Mouse (Mus musculus) kidney, embryonic 15.5 days (tissue): ENCODE measurements around the gene Slc25a47. TPM values are rescaled to one million over a fixed set of nuclear protein-coding genes. Genes with fewer than 3 reads are reported as not detected.

Experiments
- ATAC-seq: fragments of 200-750 bp; cut with Nextera tagmentation; replicated peaks from 2 replicates; pipeline ENCODE4 v1.8.0; 2017; ENCODE audit warnings: moderate TSS enrichment; ENCODE audit not compliant: low FRiP score
- H3K27ac ChIP-seq: fragments of 300-500 bp; sonication (generic); 2 replicates; pipeline ENCODE4 v1.5.1; 2015; ENCODE audit warnings: mild to moderate bottlenecking, inconsistent platforms
- H3K27me3 ChIP-seq: fragments of 300-500 bp; sonication (generic); 2 replicates; pipeline ENCODE4 v1.6.1; 2015; ENCODE audit warnings: inconsistent platforms
- H3K36me3 ChIP-seq: fragments of 300-500 bp; sonication (generic); 2 replicates; pipeline ENCODE4 v1.6.1; 2015; ENCODE audit warnings: inconsistent platforms
- H3K4me1 ChIP-seq: fragments of 300-500 bp; sonication (generic); 2 replicates; pipeline ENCODE4 v1.6.1; 2015; ENCODE audit warnings: inconsistent platforms
- H3K4me2 ChIP-seq: fragments of 300-500 bp; sonication (generic); 2 replicates; pipeline ENCODE4 v1.6.1; 2015; ENCODE audit warnings: moderate library complexity, mild to moderate bottlenecking, inconsistent platforms
- H3K4me3 ChIP-seq: fragments of 300-500 bp; sonication (generic); replicated peaks from 2 replicates; pipeline ENCODE4 v1.5.1; 2015; ENCODE audit warnings: mild to moderate bottlenecking, inconsistent platforms
- H3K9ac ChIP-seq: fragments of 300-500 bp; sonication (generic); 2 replicates; pipeline ENCODE4 v1.6.1; 2015; ENCODE audit warnings: mild to moderate bottlenecking, inconsistent platforms
- H3K9me3 ChIP-seq: fragments of 300-500 bp; sonication (generic); replicated peaks from 2 replicates; pipeline ENCODE4 v1.6.1; 2016; ENCODE audit warnings: inconsistent platforms
- WGBS: fragments of 180-500 bp; shearing (Covaris S2); methylation state at CpG from one replicate; pipeline ENCODE4 v1.1.7; 2015; ENCODE audit warnings: mixed read lengths; 5-methylcytosine and 5-hydroxymethylcytosine counted together
- polyA plus RNA-seq: library from polyadenylated mRNA; unstranded; fragments of >200 nt; fragmentation: Nextera tagmentation; extraction: Ambion mirVana; gene quantifications from 2 replicates; pipeline ENCODE4 v1.2.1, GENCODE M21; 2015

Slc25a47 gene
- polyA plus RNA-seq, 1 experiment from 2014 or later, result 8.8 TPM

DNA sequence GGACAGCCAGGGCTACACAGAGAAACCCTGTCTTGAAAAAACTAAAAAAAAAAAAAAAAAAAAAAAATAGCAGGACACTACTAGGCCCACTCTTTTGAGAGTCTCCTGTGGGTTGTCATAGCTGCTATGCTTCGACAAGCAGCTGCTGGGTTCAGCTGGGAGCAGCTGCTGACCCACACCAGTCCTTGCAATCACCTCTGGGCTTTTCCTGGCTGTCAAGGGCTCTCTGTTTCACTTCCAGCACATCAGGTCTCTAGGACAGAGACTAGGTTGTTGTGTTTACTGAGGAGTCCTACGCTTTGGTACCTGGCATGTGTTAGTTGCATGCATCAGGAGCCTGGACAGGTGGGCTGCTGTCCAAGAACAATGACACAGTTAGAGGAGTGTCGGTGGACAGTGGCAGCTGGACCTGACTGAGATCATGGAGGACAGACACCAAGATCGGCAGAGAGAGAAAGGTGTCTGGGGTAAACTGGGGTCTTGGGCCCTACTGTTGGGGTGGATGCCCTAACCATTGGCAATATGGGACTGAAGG is 13.7 kb downstream of the Slc25a47 start:
- H3K9me3 ChIP-seq, result no peaks in the 10 kb centered on the region
- H3K9ac ChIP-seq, result no peak overlapping the region
- H3K27me3 ChIP-seq, result no peaks in the 10 kb centered on the region
- no peak overlapping the region for H3K4me3 ChIP-seq
- 0 out of 2 replicates have a peak, but pooled peaks cover 2% of the 10 kb centered on the region for H3K4me1 ChIP-seq
- peaks cover 15% of the 10 kb centered on the region for H3K36me3 ChIP-seq
- H3K4me2 ChIP-seq, result no peak overlapping the region
- WGBS, result 79% methylated on average over 4 of the region's 4 CpGs
- H3K27ac ChIP-seq, result no peak overlapping the region
- ATAC-seq, result no peak

DNA sequence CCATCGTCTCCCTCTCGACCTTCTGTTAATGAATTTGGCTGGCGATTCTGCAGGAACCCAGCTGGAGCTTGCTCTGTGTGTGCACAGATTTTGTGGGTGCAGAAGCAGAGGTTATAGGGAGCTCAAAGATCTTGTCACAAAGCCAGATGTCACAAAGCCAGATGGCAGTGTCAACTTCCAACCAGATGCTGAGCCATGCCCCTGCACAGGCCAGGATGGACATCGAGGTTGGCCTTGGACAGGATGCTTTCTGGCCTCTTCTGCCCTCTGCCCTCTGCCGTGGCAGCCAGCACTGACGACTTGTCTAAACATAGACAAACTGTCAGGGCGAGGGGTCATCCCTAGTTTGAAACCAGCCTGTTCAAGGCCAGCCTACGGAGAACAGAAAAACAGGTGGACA is 14.3 kb downstream of the Slc25a47 start:
- Histone ChIP-seq H3K36me3 (peaks cover 9% of the 10 kb centered on the region), H3K4me3 (no peak overlapping the region), H3K4me1 (0 out of 2 replicates have a peak, but pooled peaks cover 2% of the 10 kb centered on the region), H3K27me3 (no peaks in the 10 kb centered on the region), H3K9me3 (no peaks in the 10 kb centered on the region), H3K27ac (no peak overlapping the region), H3K4me2 (no peak overlapping the region), H3K9ac (no peak overlapping the region)
- ATAC-seq, result no peak
- 38% methylated on average over 8 of the region's 8 CpGs for WGBS

DNA sequence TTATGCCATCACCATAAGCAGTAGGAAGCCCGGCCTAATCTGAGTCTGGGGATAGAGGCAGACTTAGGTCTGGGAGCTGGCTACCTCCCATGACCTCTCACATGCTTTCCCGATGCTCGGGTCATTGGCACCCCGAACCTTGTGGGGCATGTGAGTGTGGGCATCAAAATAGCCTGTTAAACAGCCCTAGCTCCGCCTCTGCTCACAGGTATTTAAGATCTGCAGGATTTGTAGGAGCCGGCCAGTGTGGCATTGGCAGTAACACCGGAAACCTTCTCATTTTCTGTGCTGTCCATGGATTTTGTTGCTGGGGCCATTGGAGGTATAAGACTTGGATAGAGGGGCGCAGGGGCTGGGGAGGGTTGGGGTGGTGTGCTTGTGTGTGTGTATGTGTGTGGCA is 15.0 kb downstream of the Slc25a47 start:
- WGBS, result 81% methylated on average over 8 of the region's 8 CpGs
- ATAC-seq, result no peak

DNA sequence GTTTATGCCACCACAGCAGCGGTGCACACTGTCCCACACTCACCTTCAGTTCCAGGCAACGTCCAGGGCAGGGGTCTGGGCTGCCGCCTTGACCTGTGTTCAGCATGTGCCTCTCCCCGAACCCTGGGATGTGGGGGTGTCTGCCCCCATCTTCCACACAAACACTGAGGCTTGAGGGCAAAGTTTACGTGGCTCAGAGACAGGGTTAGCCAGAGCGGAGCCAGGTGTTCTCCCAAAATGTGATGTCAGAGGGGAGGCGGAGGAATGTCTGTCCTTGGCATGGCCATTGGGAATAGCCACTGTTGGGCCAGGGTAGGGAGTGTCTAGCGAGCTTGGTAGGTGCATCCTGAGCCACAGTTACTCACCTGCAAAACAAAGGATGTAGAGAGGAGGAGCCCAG is 17.0 kb downstream of the Slc25a47 start:
- Histone ChIP-seq H3K27me3 (no peaks in the 10 kb centered on the region), H3K4me1 (peaks cover 14% of the 10 kb centered on the region), H3K36me3 (0 out of 2 replicates have a peak, but pooled peaks cover 2% of the 10 kb centered on the region), H3K4me3 (no peak overlapping the region), H3K4me2 (no peak overlapping the region), H3K27ac (no peak overlapping the region), H3K9ac (no peak overlapping the region), H3K9me3 (no peaks in the 10 kb centered on the region)
- ATAC-seq, result no peak
- WGBS, result 87% methylated on average over 8 of the region's 8 CpGs

More for the DNA sequence above, 15.0 kb downstream of the Slc25a47 start:
- no peak overlapping the region for H3K9ac ChIP-seq
- H3K9me3 ChIP-seq, result no peaks in the 10 kb centered on the region
- H3K27me3 ChIP-seq, result no peaks in the 10 kb centered on the region
- peaks cover 2% of the 10 kb centered on the region; the same call in 1 of the 2 replicates for H3K36me3 ChIP-seq
- H3K4me2 ChIP-seq, result no peak overlapping the region
- H3K4me3 ChIP-seq, result no peak overlapping the region
- H3K27ac ChIP-seq, result no peak overlapping the region
- H3K4me1 ChIP-seq, result 0 out of 2 replicates have a peak, but pooled peaks cover 2% of the 10 kb centered on the region

DNA sequence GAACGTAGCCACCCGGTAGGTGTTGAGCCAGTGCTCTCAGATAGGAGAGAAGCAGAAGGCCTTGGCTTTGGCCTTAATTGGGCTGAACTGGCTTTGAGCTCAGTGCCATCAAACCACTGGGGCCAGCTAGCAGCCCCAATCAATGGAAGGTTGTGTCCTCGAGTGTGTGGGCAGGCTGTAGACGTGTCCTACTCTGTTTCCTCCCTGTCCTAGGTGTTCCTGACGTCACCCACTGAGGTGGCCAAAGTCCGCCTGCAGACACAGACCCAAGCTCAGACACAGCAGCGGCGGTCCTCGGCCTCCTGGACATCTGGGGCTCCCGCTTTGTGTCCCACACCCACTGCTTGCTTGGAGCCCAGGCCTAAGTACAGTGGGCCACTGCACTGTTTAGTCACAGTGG is 19.2 kb downstream of the Slc25a47 start:
- H3K4me1 ChIP-seq, result peaks cover 19% of the 10 kb centered on the region
- no peak overlapping the region for H3K27ac ChIP-seq
- peaks cover 6% of the 10 kb centered on the region for H3K36me3 ChIP-seq
- H3K4me2 ChIP-seq, result no peak overlapping the region
- WGBS, result 90% methylated on average over 10 of the region's 10 CpGs
- no peaks in the 10 kb centered on the region for H3K27me3 ChIP-seq
- H3K9ac ChIP-seq, result no peak overlapping the region
- ATAC-seq, result no peak
- no peaks in the 10 kb centered on the region for H3K9me3 ChIP-seq
- no peak overlapping the region for H3K4me3 ChIP-seq

DNA sequence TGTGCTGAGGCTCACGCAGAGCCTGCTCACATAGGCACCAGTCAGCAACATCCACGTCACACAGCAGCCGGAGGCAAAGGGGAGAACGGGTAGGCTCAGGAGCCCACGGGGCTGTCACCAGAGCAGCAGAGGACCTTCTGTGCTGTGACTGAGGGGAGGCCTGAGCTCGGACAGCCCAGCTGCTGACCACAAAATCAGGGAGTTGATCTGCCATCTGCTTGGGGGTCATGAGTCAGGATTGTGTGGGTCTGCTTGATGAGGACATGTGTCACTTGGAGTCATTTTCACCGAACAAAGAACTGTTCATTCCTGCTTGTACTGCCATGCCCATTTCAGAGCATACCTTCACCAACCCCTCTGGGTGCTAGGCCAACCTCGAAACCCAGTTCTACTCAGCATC is 20.3 kb downstream of the Slc25a47 start:
- Histone ChIP-seq H3K27me3 (no peaks in the 10 kb centered on the region), H3K27ac (no peak overlapping the region), H3K9ac (no peak overlapping the region), H3K4me3 (no peak overlapping the region), H3K4me1 (peaks cover 17% of the 10 kb centered on the region), H3K36me3 (peaks cover 17% of the 10 kb centered on the region), H3K9me3 (no peaks in the 10 kb centered on the region), H3K4me2 (no peak overlapping the region)
- WGBS, result 74% methylated on average over 8 of the region's 8 CpGs
- ATAC-seq, result no peak

DNA sequence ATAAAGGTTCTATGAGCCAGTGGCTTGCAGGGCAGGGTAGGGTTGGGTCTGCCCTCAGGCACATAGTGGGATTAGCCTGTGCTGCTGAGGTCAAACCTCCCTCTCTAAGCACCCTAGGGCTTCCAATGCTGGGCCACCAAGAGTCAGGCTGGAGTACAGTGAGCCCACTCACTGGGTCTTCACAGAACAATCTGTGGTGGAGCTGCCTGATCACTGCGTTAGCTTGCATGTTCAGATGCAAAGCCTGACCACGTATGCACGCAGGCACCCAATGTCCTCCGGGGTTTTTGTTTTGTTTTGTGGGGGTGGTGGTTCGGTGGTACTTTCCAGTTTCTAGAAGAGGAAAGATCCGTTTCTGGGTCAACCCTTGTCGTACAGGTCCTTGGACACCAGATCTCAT is 21.3 kb downstream of the Slc25a47 start:
- Histone ChIP-seq H3K9ac (no peak overlapping the region), H3K9me3 (no peaks in the 10 kb centered on the region), H3K27me3 (no peaks in the 10 kb centered on the region), H3K4me3 (no peak overlapping the region), H3K27ac (peak overlapping the region; percentile 76), H3K4me2 (no peak overlapping the region), H3K36me3 (peaks cover 27% of the 10 kb centered on the region), H3K4me1 (peaks cover 17% of the 10 kb centered on the region)
- ATAC-seq, result no peak
- 69% methylated on average over 7 of the region's 7 CpGs for WGBS

DNA sequence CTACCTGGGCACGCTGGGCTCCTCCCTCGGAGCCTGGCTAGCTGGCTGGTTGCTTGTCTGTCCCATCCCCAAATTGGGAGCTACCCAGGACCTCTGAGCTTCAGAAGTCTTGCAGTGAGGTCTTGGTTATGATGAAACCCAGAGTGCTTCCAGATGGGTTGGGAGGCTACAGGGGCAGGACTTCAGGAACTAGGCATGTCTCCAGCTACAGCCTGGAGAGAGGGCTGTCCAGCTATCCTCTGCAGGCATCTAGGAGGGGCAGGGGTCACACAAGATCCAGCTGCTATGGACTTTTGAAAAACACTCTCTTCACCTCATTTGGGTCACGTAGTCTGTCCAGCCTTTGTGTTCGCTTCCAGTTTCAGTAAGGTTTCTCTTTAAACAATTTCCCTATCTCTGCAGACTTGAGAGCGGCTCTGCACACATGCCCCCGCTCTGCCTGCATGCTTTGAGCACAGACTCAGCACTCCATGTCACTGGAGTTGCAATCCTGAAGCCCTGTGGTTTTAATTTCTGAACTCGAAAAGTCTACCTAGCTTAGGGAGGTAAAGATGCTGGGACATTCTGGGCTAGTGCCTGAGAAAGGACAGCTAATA is 21.8 kb downstream of the Slc25a47 start:
- Histone ChIP-seq H3K9ac (no peak overlapping the region), H3K27ac (peak overlapping the region; percentile 76), H3K36me3 (peaks cover 32% of the 10 kb centered on the region), H3K4me1 (peaks cover 17% of the 10 kb centered on the region), H3K9me3 (no peaks in the 10 kb centered on the region), H3K4me3 (no peak overlapping the region), H3K4me2 (no peak overlapping the region), H3K27me3 (no peaks in the 10 kb centered on the region)
- 62% methylated on average over 7 of the region's 7 CpGs for WGBS
- ATAC-seq, result no peak

DNA sequence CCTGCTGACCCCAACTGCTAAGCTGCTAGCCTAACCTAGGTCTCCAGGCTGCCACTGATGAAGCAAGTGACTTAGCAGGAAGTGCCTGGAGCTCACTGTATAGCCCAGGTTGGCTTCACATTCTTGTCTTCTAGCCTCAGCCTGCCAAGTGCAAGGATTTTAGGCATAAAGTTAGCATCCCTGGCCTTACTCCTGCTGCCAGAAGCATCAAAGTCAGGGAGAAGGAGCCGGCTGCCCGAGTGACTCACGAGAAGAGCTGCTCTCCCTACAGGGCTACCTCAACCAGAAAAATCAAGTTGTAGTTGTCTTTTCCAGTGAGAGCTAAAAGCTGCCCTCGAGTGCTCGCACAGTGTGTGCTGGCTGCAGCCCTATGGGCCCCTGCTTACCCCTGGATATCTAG is 22.6 kb downstream of the Slc25a47 start:
- Histone ChIP-seq H3K36me3 (peaks cover 40% of the 10 kb centered on the region), H3K27me3 (no peaks in the 10 kb centered on the region), H3K9ac (no peak overlapping the region), H3K4me2 (no peak overlapping the region), H3K9me3 (no peaks in the 10 kb centered on the region), H3K27ac (peak overlapping the region; percentile 76), H3K4me3 (no peak overlapping the region), H3K4me1 (peaks cover 17% of the 10 kb centered on the region)
- 83% methylated on average over 5 of the region's 5 CpGs for whole genome bisulfite sequencing
- ATAC-seq, result no peak

DNA sequence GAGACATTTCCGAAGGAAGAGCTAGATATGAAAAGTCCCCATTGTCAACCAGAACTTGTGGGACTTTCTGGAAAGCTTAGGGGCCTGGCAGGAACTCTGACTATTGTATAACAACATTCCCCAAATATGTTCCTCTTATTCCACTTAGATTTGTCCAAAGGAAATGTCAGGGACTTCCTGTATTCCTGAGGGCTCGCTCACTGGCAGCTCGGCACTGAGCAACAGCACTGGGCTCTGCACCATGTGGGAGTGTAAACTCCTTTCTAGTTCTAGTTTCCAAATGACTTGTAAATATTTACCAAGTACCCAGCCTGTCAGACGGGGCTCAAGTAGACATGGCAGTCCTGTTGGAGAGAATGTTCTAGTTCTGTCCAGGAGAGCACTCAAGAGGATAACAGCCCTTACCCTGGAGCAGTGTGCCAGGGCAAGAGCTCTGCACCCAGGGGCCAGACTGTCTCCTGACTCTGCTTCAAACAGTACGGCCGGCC is 29.2 kb downstream of the Slc25a47 start:
- no peak for ATAC-seq
- 82% methylated on average over 6 of the region's 6 CpGs for WGBS
- H3K9ac ChIP-seq, result no peak overlapping the region

DNA sequence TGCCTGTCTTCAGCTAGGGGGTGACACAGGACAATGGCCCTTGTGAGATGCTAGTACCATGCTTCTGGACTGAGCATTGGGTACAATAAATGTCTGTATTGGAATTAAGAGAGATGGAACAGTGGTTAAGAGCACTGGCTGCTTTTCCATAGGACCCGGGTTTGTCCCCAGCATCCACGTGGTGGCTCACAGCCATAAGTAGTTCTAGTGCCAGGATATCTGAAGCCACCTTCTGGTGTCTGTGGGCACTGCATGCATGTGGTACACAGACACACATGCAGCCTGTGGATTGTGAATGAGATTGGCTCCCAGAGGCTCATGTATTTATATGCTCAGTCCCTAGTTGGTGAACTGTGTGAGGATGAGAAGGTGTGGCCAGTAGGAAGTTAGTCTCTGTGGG is 33.7 kb downstream of the Slc25a47 start:
- WGBS, result 89% methylated on average over 2 of the region's 2 CpGs
- no peak overlapping the region for H3K4me3 ChIP-seq
- no peaks in the 10 kb centered on the region for H3K4me1 ChIP-seq
- ATAC-seq, result no peak
- no peak overlapping the region for H3K4me2 ChIP-seq
- peaks cover 89% of the 10 kb centered on the region for H3K36me3 ChIP-seq
- H3K27ac ChIP-seq, result no peak overlapping the region
- H3K9me3 ChIP-seq, result no peaks in the 10 kb centered on the region
- no peak overlapping the region for H3K9ac ChIP-seq
- H3K27me3 ChIP-seq, result no peaks in the 10 kb centered on the region

More for the DNA sequence above, 29.2 kb downstream of the Slc25a47 start:
- Histone ChIP-seq H3K27ac (no peak overlapping the region), H3K27me3 (no peaks in the 10 kb centered on the region), H3K9me3 (no peaks in the 10 kb centered on the region), H3K4me2 (no peak overlapping the region), H3K4me1 (no peaks in the 10 kb centered on the region), H3K36me3 (peaks cover 97% of the 10 kb centered on the region), H3K4me3 (no peak overlapping the region)

DNA sequence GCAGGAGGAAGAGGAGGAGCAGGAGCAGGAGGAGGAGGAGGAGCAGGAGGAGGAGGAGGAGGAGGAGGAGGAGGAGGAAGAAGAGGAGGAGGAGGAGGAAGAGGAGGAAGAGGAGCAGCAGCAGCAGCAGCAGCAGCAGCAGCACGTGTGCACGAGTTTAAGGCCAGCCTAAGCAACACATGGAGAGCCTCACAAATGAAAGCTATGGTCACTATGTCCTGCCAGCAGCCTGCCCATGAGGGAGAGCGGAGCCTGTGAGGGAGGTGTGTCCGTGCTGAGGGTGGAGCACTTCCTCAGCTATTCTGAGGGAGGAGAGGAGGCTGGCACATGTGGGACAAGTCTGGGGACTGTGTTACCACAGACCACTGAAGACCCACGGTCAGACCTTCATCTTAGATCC is 37.3 kb downstream of the Slc25a47 start:
- Histone ChIP-seq H3K36me3 (peaks cover 88% of the 10 kb centered on the region), H3K27ac (no peak overlapping the region), H3K4me2 (no peak overlapping the region), H3K9ac (no peak overlapping the region), H3K27me3 (no peaks in the 10 kb centered on the region), H3K4me3 (no peak overlapping the region), H3K4me1 (no peaks in the 10 kb centered on the region), H3K9me3 (no peaks in the 10 kb centered on the region)
- ATAC-seq, result no peak
- 71% methylated on average over 5 of the region's 5 CpGs for WGBS

DNA sequence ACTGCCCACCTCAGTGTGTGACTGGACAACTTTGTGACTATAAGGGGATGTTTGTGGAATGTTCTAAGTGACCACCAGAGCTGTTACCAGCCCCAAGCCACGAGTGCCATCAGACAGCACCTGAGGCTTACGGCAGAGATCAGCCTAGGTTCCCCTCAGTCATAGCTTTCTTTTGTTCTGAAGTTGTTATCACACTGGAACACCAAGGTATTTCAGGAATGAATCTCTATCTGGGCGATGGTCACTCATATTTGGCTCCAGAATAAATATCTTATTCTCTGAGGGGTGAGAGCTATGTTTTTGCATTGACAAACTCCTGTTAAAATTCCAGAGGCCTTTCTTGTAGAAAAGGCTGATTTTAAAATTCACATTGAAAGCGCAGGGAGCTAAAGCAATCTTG is 43.3 kb downstream of the Slc25a47 start:
- Histone ChIP-seq H3K27me3 (no peaks in the 10 kb centered on the region), H3K27ac (no peak overlapping the region), H3K9ac (no peak overlapping the region), H3K4me1 (no peaks in the 10 kb centered on the region), H3K4me2 (no peak overlapping the region), H3K36me3 (peaks cover 93% of the 10 kb centered on the region), H3K4me3 (no peak overlapping the region), H3K9me3 (no peaks in the 10 kb centered on the region)
- ATAC-seq, result no peak
- 86% methylated on average over 4 of the region's 4 CpGs for WGBS
